Mouse (Mus musculus): ENCODE measurements around the gene Sox30.

DNA sequence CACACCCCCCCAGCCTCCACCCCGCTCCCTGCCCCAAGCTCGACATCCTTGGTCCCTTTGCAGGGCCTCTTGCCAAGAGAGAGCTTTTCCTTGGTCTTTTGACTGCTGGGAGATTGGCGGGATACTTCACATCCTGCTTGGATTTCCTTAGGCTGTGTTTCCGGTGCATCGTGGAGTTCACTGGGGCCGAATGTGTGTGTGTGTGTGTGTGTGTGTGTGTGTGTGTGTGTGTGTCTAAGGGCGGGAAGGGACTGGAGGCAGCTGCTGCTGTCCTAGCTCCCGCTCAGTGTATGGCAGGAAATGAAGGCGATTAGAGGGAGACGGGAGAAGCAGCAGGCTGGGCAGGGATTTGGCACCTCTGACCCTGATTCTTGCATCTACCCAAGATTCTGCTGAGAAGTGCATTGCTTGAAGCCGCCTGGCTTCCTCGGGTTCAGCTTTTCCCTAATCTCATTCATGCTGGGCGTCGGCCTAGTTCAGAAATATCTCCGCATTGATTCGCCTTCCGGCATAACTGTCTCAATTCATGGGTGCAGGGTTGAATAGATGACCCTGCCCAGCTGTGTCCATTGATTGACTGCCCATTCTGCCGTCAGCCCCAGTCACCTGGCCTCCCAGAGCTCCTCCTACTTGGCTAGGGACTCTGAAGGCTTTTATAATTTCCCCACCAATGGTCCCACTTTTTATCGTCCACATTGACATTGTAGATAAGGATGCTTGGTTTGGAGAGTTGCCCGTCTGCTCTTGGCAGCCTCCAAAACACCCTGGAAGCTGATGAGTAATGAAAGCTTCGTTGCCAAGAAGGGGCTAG is 85.3 kb downstream of the Sox30 start:
- TF ChIP-seq CTCF (IDR thresholded peaks at IDR 0.05; ENCODE audit: borderline replicate concordance, control insufficient read depth, extremely low read depth, insufficient read depth, low read length, poor library complexity), result no peak
- TF ChIP-seq POLR2A (IDR thresholded peaks at IDR 0.05; ENCODE audit: control insufficient read depth, extremely low read depth, insufficient read depth, low read length, poor library complexity), result no peak

Measured in thymus, adult 2 months (tissue).